Mouse (Mus musculus) ES-E14 (cell line): ENCODE measurements at regions not wholly inside any gene's neighbourhood (a gene's known extent, or its start where the extent isn't known, plus 50 kb on each side); places are given as distances from the start of the nearest gene placed in this dataset.

ENCODE experiments used
- DNase-seq: peaks from one replicate; pipeline ENCODE4 v3.0.0-alpha.2; 2013; ENCODE audit warnings: low read depth, low spot score
- H3K27ac ChIP-seq: 2 replicates; pipeline ENCODE4 v1.5.1; 2012; ENCODE audit warnings: low read depth, mild to moderate bottlenecking, low read length, moderate library complexity, mixed read lengths; ENCODE audit not compliant: poor library complexity, insufficient read depth, severe bottlenecking
- H3K36me3 ChIP-seq: 2 replicates; pipeline ENCODE4 v1.6.1; 2012; ENCODE audit warnings: mild to moderate bottlenecking, low read length, moderate library complexity, mixed read lengths; ENCODE audit not compliant: control insufficient read depth, poor library complexity, insufficient read depth, severe bottlenecking
- H3K4me1 ChIP-seq, 2 experiments: fragments of 150-350 bp in 1 of 2; sonication (generic) in 1 of 2; 2 replicates each; pipeline ENCODE4 v1.6.1; 2012; ENCODE audit warnings: low read length in 2 of 2, mild to moderate bottlenecking in 1 of 2, mixed read lengths in 1 of 2; ENCODE audit not compliant: control insufficient read depth in 2 of 2, insufficient read depth in 2 of 2, poor library complexity in 1 of 2
- H3K4me3 ChIP-seq, 2 experiments: fragments of 150-350 bp in 1 of 2; sonication (generic) in 1 of 2; 2 replicates each; pipeline ENCODE4 v1.5.1; 2012; ENCODE audit warnings: low read length in 2 of 2, low read depth in 1 of 2, mild to moderate bottlenecking in 1 of 2, mixed read lengths in 1 of 2; ENCODE audit not compliant: insufficient read depth in 1 of 2, poor library complexity in 1 of 2, severe bottlenecking in 1 of 2
- H3K9ac ChIP-seq: 2 replicates; pipeline ENCODE4 v1.6.1; 2012; ENCODE audit warnings: low read depth, mild to moderate bottlenecking, low read length, mixed read lengths; ENCODE audit not compliant: poor library complexity, insufficient read depth, severe bottlenecking
- H3K9me3 ChIP-seq: fragments of 150-350 bp; sonication (generic); 2 replicates; pipeline ENCODE4 v1.6.1; 2012; ENCODE audit warnings: low read depth, mild to moderate bottlenecking, low read length; ENCODE audit not compliant: control insufficient read depth, insufficient read depth
- CHD2 ChIP-seq: IDR thresholded peaks from 2 replicates; pipeline ENCODE4 v1.6.1; 2014; ENCODE audit warnings: mild to moderate bottlenecking, low read depth, low read length, inconsistent platforms
- HCFC1 ChIP-seq: IDR thresholded peaks from 2 replicates; pipeline ENCODE4 v1.6.1; 2012; ENCODE audit warnings: low read length, inconsistent platforms, borderline replicate concordance; ENCODE audit not compliant: insufficient read depth
- MAFK ChIP-seq: IDR thresholded peaks from 2 replicates; pipeline ENCODE4 v1.6.1; 2014; ENCODE audit warnings: mild to moderate bottlenecking, low read depth, low read length, inconsistent platforms; ENCODE audit not compliant: insufficient read depth
- ZC3H11A ChIP-seq: IDR thresholded peaks from 2 replicates; pipeline ENCODE4 v1.6.1; 2012; ENCODE audit warnings: low read depth, mild to moderate bottlenecking, inconsistent platforms, low read length, borderline replicate concordance
- ZNF384 ChIP-seq: IDR thresholded peaks from 2 replicates; pipeline ENCODE4 v1.6.1; 2012; ENCODE audit warnings: low read depth, low read length, inconsistent platforms
- in situ Hi-C, 2 experiments: fragments of 600-800 bp; cut with MboI; formaldehyde crosslinking; loops; one replicate each; pipeline ENCODE4 v1.15.1; 2025; ENCODE audit warnings: low sequenced_read_pairs in 2 of 2, inconsistent platforms in 1 of 2; ENCODE audit not compliant: unreplicated experiment in 2 of 2

- no peak for DNase-seq
- TF ChIP-seq MAFK (no peak), ZNF384 (no peak), ZC3H11A (no peak), CHD2 (no peak), HCFC1 (no peak)
Observed at GRCm38 (mm10) chr10:22981798-22982197, 161.8 kb upstream of the Tcf21 start.

GRCm38 (mm10) chr10:22978442-22978841, 158.5 kb upstream of the Tcf21 start:
- TF ChIP-seq ZC3H11A (no peak), HCFC1 (no peak), ZNF384 (no peak), MAFK (no peak), CHD2 (no peak)
- in situ Hi-C loops = no loop called here
- no peak for DNase-seq
- Histone ChIP-seq H3K27ac (no peak overlapping the region), H3K9ac (no peak overlapping the region), H3K4me3 (no peak overlapping the region), H3K36me3 (no peaks in the 10 kb centered on the region), H3K4me1 (no peaks in the 10 kb centered on the region), H3K9me3 (no peaks in the 10 kb centered on the region)

More at GRCm38 (mm10) chr10:22981798-22982197, 161.8 kb upstream of the Tcf21 start:
- Histone ChIP-seq H3K4me3 (no peak overlapping the region), H3K27ac (no peak overlapping the region), H3K9ac (no peak overlapping the region), H3K4me1 (no peaks in the 10 kb centered on the region), H3K9me3 (no peaks in the 10 kb centered on the region), H3K36me3 (no peaks in the 10 kb centered on the region)
- in situ Hi-C loops = no loop called here

GRCm38 (mm10) chr10:22956956-22957355, 137.0 kb upstream of the Tcf21 start:
- Histone ChIP-seq H3K36me3 (no peaks in the 10 kb centered on the region), H3K4me1 (no peaks in the 10 kb centered on the region), H3K9ac (no peak overlapping the region), H3K9me3 (no peaks in the 10 kb centered on the region), H3K27ac (no peak overlapping the region), H3K4me3 (no peak overlapping the region)
- no peak for TF ChIP-seq MAFK
- in situ Hi-C loops = no loop called here
- DNase-seq = no peak

DNA sequence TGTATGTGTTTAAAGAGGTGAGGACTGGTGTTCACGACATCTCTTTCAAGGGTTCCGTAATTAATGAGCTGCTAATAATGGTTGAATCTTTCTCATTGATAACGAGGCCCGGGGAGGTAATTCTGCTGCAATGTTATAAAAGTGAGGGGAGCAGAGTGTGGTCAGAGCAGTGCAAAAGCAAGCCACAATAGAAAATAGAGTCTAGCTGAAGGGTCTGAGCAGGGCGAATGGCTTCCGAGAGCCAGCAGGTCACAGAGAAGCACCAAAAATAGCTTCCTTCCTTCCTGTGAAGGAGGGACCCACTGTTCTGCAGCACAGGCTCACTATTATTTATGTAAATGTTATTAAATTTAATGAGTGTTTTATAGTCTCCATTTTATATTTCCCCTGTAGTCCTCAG, 133.3 kb upstream of the Tcf21 start:
- Histone ChIP-seq H3K4me3 (no peak overlapping the region), H3K27ac (no peak overlapping the region), H3K36me3 (no peaks in the 10 kb centered on the region), H3K4me1 (no peaks in the 10 kb centered on the region), H3K9ac (no peak overlapping the region), H3K9me3 (no peaks in the 10 kb centered on the region)
- in situ Hi-C loops = no loop called here
- no peak for DNase-seq
- TF ChIP-seq ZNF384 (no peak), ZC3H11A (no peak), CHD2 (no peak), MAFK (no peak), HCFC1 (no peak)

GRCm38 (mm10) chr10:22944247-22944646, 124.3 kb upstream of the Tcf21 start:
- in situ Hi-C loops = no loop called here
- no peak for DNase-seq
- H3K4me3 ChIP-seq = no peak overlapping the region
- no peaks in the 10 kb centered on the region for H3K9me3 ChIP-seq
- no peaks in the 10 kb centered on the region for H3K36me3 ChIP-seq
- no peaks in the 10 kb centered on the region for H3K4me1 ChIP-seq
- no peak for TF ChIP-seq ZNF384
- no peak for TF ChIP-seq CHD2
- TF ChIP-seq MAFK = no peak
- no peak for TF ChIP-seq HCFC1
- TF ChIP-seq ZC3H11A = no peak
- H3K27ac ChIP-seq = no peak overlapping the region
- no peak overlapping the region for H3K9ac ChIP-seq
